Mouse (Mus musculus) ES-Bruce4 (cell line): ENCODE data around the gene Olfr287. TPM values are rescaled to one million over a fixed set of nuclear protein-coding genes. Genes with fewer than 3 reads are reported as not detected.

Experiments used
- H3K27ac ChIP-seq: 2 replicates; pipeline ENCODE4 v1.5.1; 2012; ENCODE audit warnings: low read length, inconsistent platforms; ENCODE audit not compliant: insufficient read depth
- H3K27me3 ChIP-seq: 2 replicates; pipeline ENCODE4 v1.6.1; 2012; ENCODE audit warnings: mild to moderate bottlenecking, low read length, inconsistent platforms; ENCODE audit not compliant: control insufficient read depth, poor library complexity, insufficient read depth, severe bottlenecking
- H3K36me3 ChIP-seq: 2 replicates; pipeline ENCODE4 v1.6.1; 2012; ENCODE audit warnings: inconsistent platforms, mild to moderate bottlenecking, low read length, moderate library complexity; ENCODE audit not compliant: control insufficient read depth, poor library complexity, insufficient read depth, severe bottlenecking
- H3K4me1 ChIP-seq: one replicate; pipeline ENCODE4 v1.8.1; 2011; ENCODE audit warnings: low read length; ENCODE audit not compliant: control insufficient read depth, insufficient read depth
- H3K4me3 ChIP-seq: 2 replicates; pipeline ENCODE4 v1.5.1; 2011; ENCODE audit warnings: low read depth, mild to moderate bottlenecking, low read length
- H3K9ac ChIP-seq: 2 replicates; pipeline ENCODE4 v1.6.1; 2012; ENCODE audit warnings: low read depth, mild to moderate bottlenecking, inconsistent platforms; ENCODE audit not compliant: poor library complexity, severe bottlenecking
- H3K9me3 ChIP-seq: replicated peaks from 2 replicates; pipeline ENCODE4 v1.6.1; 2012; ENCODE audit warnings: mild to moderate bottlenecking, low read length, inconsistent platforms; ENCODE audit not compliant: control insufficient read depth, poor library complexity, insufficient read depth, severe bottlenecking
- POLR2A ChIP-seq: IDR thresholded peaks from one replicate; pipeline ENCODE4 v1.8.1; 2011; ENCODE audit warnings: low read length; ENCODE audit not compliant: insufficient read depth
- polyA plus RNA-seq: library from polyadenylated mRNA; stranded (reverse); fragments of >200 nt; gene quantifications from 2 replicates; pipeline ENCODE4 v1.2.4, GENCODE M21; 2011; ENCODE audit warnings: low read depth; ENCODE audit not compliant: missing spikeins, insufficient read depth, insufficient read length

Olfr287 gene
- polyA plus RNA-seq, 1 experiment = not detected

DNA sequence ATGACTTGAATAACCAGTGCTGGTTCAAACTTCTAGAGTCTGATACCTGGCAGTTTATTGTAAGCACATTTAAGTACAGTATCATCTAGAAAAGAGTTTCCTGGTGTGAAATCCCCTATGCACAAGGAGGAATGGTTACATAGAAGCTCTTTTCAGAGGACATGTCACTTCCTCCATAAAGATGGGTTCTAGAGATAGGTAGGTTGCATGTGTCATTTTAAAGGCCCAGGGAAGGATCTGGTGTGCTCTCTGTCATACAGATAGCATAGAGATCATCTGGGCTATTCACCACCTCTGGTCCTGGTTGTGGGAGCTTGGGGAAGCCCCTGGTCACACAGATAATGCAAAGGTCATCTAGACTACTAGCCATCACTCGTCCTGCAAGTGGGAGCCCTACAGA is 63.6 kb downstream of the Olfr287 start:
- TF ChIP-seq POLR2A = no peak
- H3K9me3 ChIP-seq = no peaks in the 10 kb centered on the region
- no peaks in the 10 kb centered on the region for H3K4me1 ChIP-seq

More for the DNA sequence above, 63.6 kb downstream of the Olfr287 start:
- Histone ChIP-seq H3K27me3 (no peaks in the 10 kb centered on the region), H3K36me3 (no peaks in the 10 kb centered on the region), H3K4me3 (no peak overlapping the region), H3K9ac (no peak overlapping the region), H3K27ac (no peak overlapping the region)

Other genes with a start within 250 kb of the Olfr287 start
- gene Col2a1, start 216.4 kb downstream of the Olfr287 start, polyA plus RNA-seq = 12.9 and 13.1 TPM in 2 replicates
- gene Pfkm, start 128.5 kb downstream of the Olfr287 start, polyA plus RNA-seq = 39.8 and 42.8 TPM in 2 replicates
- gene Senp1, start 127.3 kb downstream of the Olfr287 start, polyA plus RNA-seq = 69.2 and 70.6 TPM in 2 replicates
- 34.7 and 34.9 TPM in 2 replicates for gene Asb8, start 55.4 kb downstream of the Olfr287 start, polyA plus RNA-seq
- gene Ccdc184, start 53.9 kb downstream of the Olfr287 start, polyA plus RNA-seq = 0.81 and 1.8 TPM in 2 replicates
- not detected in 2 replicates for gene Olfr288, start 25.5 kb downstream of the Olfr287 start, polyA plus RNA-seq
- not detected in 2 replicates for gene Gm44579, start 79 bp downstream of the Olfr287 start, polyA plus RNA-seq
- gene Olfr286, start 13.4 kb upstream of the Olfr287 start, polyA plus RNA-seq = not detected in 2 replicates
- gene H1fnt, start 36.2 kb upstream of the Olfr287 start, polyA plus RNA-seq = not detected in 2 replicates
- gene Zfp641, start 75.1 kb upstream of the Olfr287 start, polyA plus RNA-seq = 0.18 and 0.52 TPM in 2 replicates
- gene Olfr285, start 96.3 kb upstream of the Olfr287 start, polyA plus RNA-seq = not detected in 2 replicates
- gene Olfr284, start 119.9 kb upstream of the Olfr287 start, polyA plus RNA-seq = not detected in 2 replicates
- not detected in 2 replicates for gene Olfr283, start 159.9 kb upstream of the Olfr287 start, polyA plus RNA-seq
- gene Olfr282, start 210.2 kb upstream of the Olfr287 start, polyA plus RNA-seq = not detected in 2 replicates
- gene Olfr281, start 231.5 kb upstream of the Olfr287 start, polyA plus RNA-seq = not detected in 2 replicates
- not detected in 2 replicates for gene OR5BS1P, start 248.8 kb upstream of the Olfr287 start, polyA plus RNA-seq